Mouse (Mus musculus) c-Kit-positive CD71-positive TER-119-negative erythroid progenitor cells, embryonic 14.5 days (primary cell): ENCODE data around the gene Bcar3.
"Not testable (repeated sequence)": the region's sequence is repeated elsewhere in the genome, so short reads cannot be mapped to it uniquely, and the experiment has no call there.

Experiments
- DNase-seq: peaks from one replicate; pipeline ENCODE4 v3.0.0-alpha.2; 2013; ENCODE audit warnings: low read depth

Gene Bcar3

GRCm38 (mm10) chr3:122386444-122386843 is 92.5 kb downstream of the Bcar3 start:
- DNase-seq: no peak

GRCm38 (mm10) chr3:122387771-122388170 is 93.8 kb downstream of the Bcar3 start:
- DNase-seq: no peak

- no peak for DNase-seq
Measured at GRCm38 (mm10) chr3:122389972-122390371, 96.0 kb downstream of the Bcar3 start.

GRCm38 (mm10) chr3:122391098-122391497 is 97.2 kb downstream of the Bcar3 start:
- DNase-seq: no peak

GRCm38 (mm10) chr3:122391816-122392215 is 97.9 kb downstream of the Bcar3 start:
- DNase-seq: no peak

- DNase-seq: not testable (repeated sequence)
Measured at GRCm38 (mm10) chr3:122393411-122393810, 99.5 kb downstream of the Bcar3 start.

- no peak for DNase-seq
Measured at GRCm38 (mm10) chr3:122393836-122394374, 100.0 kb downstream of the Bcar3 start.

GRCm38 (mm10) chr3:122396957-122397356 is 103.0 kb downstream of the Bcar3 start:
- no peak for DNase-seq

- no peak for DNase-seq
Measured at GRCm38 (mm10) chr3:122397401-122397800, 103.5 kb downstream of the Bcar3 start.

- DNase-seq: no peak
Measured at GRCm38 (mm10) chr3:122401011-122401410, 107.1 kb downstream of the Bcar3 start.

- DNase-seq: no peak
Measured at GRCm38 (mm10) chr3:122402143-122402542, 108.2 kb downstream of the Bcar3 start.

- DNase-seq: no peak
Measured at GRCm38 (mm10) chr3:122403860-122404557, 110.1 kb downstream of the Bcar3 start.

GRCm38 (mm10) chr3:122405203-122405956 is 111.4 kb downstream of the Bcar3 start:
- DNase-seq: no peak

- DNase-seq: no peak
Measured at GRCm38 (mm10) chr3:122406416-122406815, 112.5 kb downstream of the Bcar3 start.

- no peak for DNase-seq
Measured at GRCm38 (mm10) chr3:122407757-122408156, 113.8 kb downstream of the Bcar3 start.

- no peak for DNase-seq
Measured at GRCm38 (mm10) chr3:122408798-122409311, 114.9 kb downstream of the Bcar3 start.

- DNase-seq: no peak
Measured at GRCm38 (mm10) chr3:122411590-122411989, 117.7 kb downstream of the Bcar3 start.

- no peak for DNase-seq
Measured at GRCm38 (mm10) chr3:122413729-122414561, 120.0 kb downstream of the Bcar3 start.

- no peak for DNase-seq
Measured at GRCm38 (mm10) chr3:122414868-122415267, 120.9 kb downstream of the Bcar3 start.

- DNase-seq: no peak
Measured at GRCm38 (mm10) chr3:122417466-122417865, 123.5 kb downstream of the Bcar3 start.

GRCm38 (mm10) chr3:122418564-122419274 is 124.8 kb downstream of the Bcar3 start:
- DNase-seq: no peak
